Mouse (Mus musculus) lung, postnatal 36 days (tissue): Measurements from ENCODE around the gene Myadml2.

Experiments
- DNase-seq: peaks from one replicate; pipeline ENCODE4 v3.0.0; 2022; ENCODE audit warnings: mixed read lengths

Myadml2 gene

GRCm38 (mm10) chr11:120629341-120629730 lies 18.6 kb downstream of the Myadml2 start:
- peak; percentile 46 for DNase-seq

DNA sequence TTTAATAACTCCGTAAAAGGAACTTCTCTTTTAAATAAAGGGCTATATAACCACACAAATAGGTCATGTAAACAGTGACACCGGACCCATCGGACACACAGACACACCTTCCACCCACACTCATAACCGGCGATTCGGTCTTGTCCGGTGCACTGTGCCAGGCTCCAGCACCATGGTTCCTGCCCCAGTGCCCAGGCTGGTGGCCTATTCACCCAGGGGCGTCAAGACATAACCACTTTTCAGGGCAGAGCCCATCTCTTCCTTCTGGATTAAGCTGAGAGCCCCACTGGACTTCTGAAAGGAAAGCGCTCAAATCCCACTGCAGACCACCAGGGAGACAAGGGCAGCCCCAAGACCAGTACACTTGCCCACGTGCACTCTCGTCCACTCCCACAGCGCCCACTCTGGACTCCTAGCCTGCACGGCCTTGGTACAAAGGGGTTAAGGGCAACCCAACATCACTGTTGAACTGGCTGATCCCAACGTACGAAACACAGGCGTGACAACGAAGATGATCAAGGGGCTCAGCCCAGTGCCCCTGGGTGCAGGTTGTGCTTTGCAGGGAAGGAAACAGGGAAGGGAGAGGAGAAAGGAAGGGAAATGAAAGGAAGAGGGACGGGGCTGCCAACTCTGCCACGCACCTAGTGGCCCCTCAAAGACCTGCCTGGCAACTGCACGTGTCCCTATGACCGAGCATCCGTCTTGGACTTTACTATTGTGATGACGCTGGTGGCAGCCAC lies 19.2 kb downstream of the Myadml2 start:
- no peak for DNase-seq

DNA sequence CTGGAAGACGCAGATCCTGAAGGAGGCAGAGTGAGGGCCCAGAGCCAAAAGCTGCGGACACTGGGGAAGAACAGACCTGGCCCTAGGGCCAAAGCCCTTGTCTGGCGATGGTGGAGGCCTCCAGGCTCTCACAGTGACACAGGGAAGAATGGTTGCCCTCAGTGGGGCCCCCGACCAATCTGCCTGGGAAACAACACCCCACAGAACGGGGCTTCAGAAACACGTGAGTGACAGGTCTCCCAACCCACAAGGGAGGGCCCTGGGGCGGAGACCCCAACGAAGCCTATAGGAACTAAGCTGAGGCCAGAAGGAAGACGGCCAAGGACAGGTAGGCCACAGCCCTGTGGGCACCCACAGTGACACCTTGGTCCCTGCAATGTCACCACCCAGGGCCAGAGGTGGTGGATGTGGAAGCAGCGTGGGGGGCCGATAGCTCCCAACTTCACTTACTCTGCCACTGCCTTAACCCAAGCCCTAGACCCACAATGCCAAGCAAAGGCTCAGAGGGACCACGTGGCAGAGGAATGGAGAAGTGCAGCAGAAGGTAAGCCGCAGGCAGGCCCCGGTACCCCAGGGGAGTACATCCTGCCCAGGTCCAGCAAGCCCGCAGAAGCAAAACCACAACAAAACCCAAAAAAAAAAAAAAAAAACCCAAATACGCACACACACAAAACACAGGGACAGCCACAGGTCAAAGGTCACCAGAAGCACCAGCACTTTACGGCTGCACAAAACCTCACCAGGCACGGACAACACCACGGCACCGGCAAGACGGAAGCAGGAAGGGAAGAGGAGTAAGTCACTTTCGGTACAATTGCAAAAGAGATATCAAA lies 20.3 kb downstream of the Myadml2 start:
- DNase-seq = peak; percentile 49

DNA sequence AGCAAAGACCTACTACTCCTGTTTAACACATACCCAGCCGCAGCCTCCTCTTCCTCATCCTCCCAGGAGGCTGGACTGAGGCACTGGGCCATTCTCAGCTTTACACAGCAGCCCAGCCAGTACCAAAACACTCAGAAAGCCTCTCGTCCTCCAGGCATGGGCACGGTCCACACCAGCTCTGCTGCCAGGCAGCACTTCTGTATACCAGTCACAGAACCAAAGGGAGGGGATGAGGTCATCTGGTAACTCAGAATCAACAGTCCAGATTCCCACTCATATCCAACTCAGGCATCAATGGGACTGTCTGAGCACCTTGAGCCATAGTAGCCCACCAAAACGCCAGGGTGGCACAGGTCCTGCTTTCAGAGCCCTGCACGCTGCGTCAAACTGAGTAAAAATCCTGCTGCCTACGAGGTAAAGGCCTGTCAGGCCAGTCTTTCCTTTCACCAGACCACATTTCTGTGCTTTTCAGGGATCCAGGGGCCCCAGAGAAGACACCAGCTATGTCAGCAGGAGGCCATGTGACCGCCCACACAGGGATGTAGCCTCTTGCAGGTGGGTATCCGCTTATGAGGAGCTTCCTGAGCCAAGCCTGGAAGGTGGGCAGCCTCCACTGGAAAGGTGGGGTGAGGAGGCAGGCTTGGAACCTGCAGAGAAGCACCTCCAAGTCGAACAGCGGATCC lies 21.0 kb downstream of the Myadml2 start:
- DNase-seq = no peak

DNA sequence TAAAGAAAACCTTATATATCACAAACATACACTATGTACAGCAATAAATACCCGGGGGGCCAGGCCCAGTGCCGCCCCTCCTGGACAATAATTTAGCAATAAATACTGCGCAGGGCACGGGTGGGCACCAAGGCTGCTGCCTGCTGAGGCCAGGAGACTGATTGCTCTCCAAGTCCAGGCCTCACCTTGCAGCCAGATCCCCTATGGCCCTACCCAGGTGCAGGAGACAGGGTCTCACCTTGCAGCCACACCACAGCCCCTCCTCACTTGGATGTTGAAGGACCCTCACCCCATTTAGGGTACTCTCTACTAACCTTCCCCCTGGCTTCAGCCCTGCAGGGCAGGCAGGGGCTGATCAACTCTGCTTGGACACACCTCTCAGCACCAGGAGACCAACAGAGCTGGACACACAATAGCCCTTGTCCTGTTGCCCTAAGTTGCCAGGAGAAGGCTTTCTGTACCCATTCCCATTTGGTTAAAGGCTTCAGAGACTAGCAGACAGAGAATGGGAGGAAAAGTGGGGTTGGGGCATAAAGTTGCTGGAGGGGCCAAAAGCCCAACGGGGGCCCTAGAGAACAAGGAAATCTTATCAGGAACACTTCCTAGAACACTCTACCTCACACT lies 22.7 kb downstream of the Myadml2 start, which contains the start of gene Sirt7:
Sirt7 (minus strand) TSS at position 89 of the 624 bp plus-strand sequence.
- no peak for DNase-seq

DNA sequence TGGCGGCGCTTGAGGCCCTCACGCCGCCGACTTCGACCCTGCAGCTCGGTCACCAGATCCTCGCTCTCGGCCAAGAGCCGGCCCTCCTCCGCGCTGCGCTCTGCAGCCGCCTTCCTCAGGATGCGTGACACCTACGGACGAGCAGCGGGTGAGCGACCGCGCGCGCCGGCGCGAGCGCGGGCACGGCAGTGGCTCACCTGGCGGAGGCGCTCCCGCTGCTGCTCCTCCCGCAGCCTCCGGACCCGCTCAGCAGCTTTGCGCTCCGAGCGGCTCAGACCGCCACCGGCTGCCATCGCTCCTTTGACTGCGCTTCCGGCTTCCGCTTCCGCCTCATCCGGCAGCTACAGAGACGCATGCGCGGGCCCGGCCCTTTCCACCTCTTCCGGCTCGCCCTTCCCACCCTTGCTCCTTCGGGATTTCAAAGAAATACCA lies 23.3 kb downstream of the Myadml2 start:
- peak; percentile 92 for DNase-seq

DNA sequence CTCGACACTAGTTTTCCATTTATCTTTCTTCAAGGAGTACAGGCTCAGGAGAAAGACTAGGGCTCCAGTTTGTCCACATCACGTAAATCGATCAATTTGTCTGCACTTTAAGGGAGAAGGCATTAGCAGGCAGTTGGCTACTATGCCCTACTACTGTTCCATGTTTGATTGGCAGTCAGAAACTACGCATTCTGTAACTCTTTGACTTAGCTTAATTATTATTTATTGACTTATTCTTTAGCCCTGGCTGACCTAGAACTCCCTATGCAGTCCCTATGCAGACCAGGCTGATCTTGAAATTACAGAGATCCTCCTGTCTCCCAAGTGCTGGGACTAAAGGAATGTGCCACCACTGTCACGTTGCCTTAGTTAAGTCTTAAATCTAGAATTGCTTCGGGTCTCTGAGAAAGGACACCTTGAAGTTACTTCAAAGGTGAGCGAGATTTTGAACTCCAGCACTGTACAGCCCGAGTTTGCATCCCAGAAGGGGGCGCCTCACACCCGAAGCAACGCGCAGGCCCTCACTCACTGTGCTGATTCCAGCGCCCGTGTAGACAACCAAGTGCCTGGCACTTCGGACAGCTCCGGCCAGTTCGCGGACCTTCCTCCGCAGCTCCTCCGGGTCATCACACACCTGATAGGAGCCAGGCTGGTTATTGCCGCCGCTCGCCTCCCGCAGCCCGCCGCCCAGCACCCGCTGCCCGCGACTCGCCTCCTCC lies 23.8 kb downstream of the Myadml2 start:
- peak; percentile 85 for DNase-seq

DNA sequence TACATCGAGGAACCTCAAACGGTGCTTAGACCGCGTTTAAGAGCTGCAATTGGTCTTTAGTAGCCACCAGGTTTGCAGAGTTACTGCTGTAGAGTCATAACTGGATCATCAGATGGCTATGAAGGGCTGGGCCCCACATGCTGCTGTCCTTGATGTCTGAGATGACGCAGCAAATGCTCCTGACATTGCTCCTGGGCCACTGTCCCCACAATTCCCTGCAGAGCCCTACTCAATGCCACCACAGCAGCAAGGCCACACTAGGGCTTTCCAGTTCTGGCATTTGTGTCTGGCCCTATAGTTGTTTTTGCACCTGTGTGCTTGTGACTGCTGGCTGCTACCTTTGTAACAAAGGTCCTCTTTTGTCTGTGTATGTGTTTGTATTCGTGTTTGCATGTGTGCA lies 25.2 kb downstream of the Myadml2 start:
- DNase-seq = no peak

- no peak for DNase-seq
Observed at GRCm38 (mm10) chr11:120620195-120620594, 27.8 kb downstream of the Myadml2 start.

DNA sequence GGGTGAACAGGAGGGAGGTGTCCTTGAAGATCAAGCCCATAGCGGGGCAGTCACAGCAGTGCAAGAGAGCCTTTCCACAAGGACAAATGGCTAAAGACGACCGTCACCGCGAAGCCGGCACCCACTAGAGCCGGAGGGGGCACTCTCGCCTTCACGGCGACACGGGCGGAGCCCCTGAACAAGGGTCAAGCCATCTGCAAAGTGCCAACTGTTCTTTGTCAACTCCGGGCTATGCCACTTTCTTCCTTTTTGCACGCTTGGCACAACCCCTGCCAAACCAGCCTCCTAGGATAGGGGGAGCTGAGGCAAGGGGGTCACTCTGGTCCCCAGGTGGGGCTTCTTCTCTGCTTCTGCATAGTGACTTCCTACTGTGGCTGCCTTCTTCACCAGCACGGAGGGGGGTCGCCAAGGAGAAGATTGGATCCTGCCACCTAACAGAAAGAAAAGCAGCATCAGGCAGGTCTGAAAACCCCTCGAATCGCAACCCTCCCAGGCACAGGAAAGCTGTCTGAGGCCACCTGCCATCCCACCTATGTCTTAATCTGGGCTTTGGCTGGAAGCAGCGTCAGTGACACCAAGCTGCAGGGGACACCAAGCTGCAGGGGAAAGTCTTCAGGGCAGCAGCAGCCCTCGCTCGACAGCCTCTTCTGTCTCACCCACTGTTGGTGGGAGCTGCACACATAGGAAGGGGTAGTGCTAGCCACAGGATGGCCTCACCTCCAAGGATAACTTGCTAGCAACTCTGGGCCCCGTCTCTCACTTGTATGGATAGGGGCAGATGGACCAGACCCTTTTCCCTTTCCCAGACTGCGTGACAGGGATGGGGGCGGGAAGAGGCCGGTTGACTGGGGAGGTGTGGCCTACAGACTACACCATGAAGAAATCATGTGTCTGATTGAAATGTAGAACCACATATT lies 29.1 kb downstream of the Myadml2 start:
- no peak for DNase-seq

GRCm38 (mm10) chr11:120617519-120618112 lies 30.3 kb downstream of the Myadml2 start, which contains the start of gene Pcyt2:
Pcyt2 (minus strand) TSS chr11:120617936.
- DNase-seq = peak; percentile 95

DNA sequence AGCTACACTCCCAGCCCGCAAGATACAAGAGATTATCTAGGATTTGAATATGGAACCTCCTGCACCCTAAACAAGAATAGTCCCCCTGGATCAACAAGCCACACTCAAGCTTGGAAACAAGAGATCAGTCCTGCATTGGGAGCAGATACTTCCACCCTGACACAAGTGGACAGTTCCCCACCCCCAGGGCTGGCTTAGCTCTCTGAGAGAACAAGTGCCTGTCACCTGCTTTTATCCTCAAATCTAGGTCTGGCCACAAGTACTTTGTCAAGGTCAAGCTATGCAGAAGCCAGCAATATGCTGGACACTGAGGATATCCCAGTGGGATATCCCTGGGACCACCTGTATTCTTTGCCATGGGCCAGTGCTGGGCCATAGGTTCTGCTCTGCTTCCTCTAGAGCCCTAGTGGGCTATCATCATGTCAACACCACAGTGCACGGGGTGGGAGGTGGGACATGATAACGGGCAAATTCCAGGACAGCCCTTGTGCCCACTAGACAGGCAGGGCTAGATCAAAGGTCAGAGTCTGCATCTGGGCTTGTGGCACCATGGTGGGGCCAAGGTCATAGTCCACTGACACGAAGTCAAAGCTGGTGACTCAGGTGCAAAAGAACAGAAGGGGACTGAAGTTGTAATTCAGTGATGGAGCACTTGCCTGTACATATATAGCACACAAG lies 31.2 kb downstream of the Myadml2 start:
- no peak for DNase-seq

GRCm38 (mm10) chr11:120615606-120616203 lies 32.3 kb downstream of the Myadml2 start:
- no peak for DNase-seq

DNA sequence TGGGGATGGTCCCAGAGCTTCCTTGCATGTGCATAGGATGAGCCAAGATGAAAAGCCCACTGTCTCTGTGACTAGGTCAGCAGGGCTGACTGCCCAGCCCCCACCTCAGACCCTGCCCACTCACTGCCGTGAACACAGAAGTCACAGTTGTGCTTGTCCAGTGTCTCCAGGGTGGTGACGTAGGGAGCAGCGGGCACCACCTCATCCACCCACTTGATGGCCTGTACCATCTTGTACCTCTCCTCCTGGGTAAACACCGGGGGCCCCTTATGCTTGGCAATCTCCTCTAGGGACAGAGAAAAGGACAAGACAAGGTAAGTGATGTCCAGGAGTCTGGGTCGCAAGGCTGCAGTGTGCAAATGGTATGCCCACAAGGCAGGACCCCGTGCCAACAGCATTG lies 32.8 kb downstream of the Myadml2 start:
- DNase-seq = no peak

DNA sequence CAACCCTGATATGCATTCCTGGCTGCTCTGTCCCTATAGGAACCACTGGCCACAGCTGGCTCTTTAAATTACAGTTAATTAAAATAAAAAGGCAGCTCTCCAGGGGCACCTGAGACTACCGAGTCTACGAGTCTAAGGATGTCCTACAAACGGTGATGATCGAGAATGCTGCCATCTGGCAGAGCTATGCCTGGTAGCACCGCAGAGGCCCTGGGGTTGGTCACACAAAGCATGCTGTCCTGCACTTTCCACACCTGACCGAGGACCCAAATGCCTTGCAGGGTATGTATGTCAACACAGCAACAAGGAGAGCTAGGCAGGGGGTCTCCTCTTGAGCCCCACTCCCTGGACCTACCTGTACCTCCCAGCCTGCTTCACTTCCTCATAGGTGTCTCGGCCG lies 34.0 kb downstream of the Myadml2 start:
- DNase-seq = no peak

DNA sequence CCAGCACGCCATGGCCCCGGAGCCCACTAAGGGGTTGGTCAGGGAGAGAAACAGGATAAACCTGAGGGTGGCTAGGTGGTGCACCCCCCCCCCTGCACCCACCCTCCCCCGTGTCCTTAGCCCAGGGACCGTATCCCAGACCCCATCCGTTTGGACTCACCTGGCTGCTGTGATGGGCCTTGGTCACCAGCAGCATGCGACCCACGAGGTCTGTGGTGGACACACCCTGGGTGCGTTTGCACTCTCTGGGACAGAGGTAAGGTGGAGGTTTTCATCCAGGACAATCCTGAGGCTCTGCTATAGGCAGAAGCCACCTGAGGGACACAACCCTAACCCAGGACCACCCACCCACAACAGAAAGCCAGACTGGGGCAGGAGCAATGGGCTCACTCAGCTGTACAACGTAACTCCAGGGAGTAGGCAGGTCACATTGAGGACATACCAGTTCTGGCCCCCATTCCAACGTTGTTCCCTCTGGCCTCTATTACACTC lies 34.4 kb downstream of the Myadml2 start:
- DNase-seq = no peak

- DNase-seq = peak; percentile 79
Observed at GRCm38 (mm10) chr11:120612763-120613162, 35.2 kb downstream of the Myadml2 start.

GRCm38 (mm10) chr11:120610477-120611046 lies 37.4 kb downstream of the Myadml2 start:
- no peak for DNase-seq

DNA sequence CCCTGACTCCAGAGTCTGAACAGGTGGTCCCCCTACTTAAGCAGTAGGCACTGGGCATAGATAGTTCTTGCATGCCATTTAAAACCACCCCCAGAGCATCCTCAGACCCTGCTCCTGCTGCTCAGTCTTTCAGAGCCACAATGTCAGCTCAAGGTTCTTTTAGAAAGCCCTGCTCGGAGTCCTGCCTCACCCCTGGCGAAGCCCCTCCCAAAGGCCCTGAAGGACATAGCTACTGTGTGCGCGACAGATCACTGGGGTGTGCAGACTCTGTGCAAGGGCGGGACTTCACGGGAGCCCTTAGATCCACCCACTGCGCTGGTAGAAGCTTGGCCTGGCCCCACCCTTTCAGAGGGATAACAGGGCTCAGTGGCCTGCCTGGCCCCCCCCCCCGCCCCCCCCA lies 38.7 kb downstream of the Myadml2 start:
- DNase-seq = no peak
